Mouse (Mus musculus) forebrain, embryonic 11.5 days (tissue): ENCODE measurements at regions not wholly inside any gene's neighbourhood (a gene's known extent, or its start where the extent isn't known, plus 50 kb on each side); places are given as distances from the start of the nearest gene placed in this dataset.

Experiments
- ATAC-seq: fragments of 200-750 bp; cut with Nextera tagmentation; replicated peaks from 2 replicates; pipeline ENCODE4 v1.8.0; 2017; ENCODE audit warnings: moderate TSS enrichment; ENCODE audit not compliant: low FRiP score
- DNase-seq: peaks from one replicate; pipeline ENCODE4 v3.0.0-alpha.2; 2017; ENCODE audit warnings: low spot score
- H3K27ac ChIP-seq: fragments of 300-500 bp; sonication (generic); 2 replicates; pipeline ENCODE4 v1.5.1; 2014; ENCODE audit warnings: low read depth, low read length
- H3K27me3 ChIP-seq: fragments of 300-500 bp; sonication (generic); 2 replicates; pipeline ENCODE4 v1.6.1; 2014; ENCODE audit warnings: mild to moderate bottlenecking, low read length, mixed read lengths; ENCODE audit not compliant: control insufficient read depth, insufficient read depth
- H3K36me3 ChIP-seq: fragments of 300-500 bp; sonication (generic); 2 replicates; pipeline ENCODE4 v1.6.1; 2014; ENCODE audit warnings: mild to moderate bottlenecking, low read length, moderate library complexity, mixed read lengths; ENCODE audit not compliant: control insufficient read depth, insufficient read depth
- H3K4me1 ChIP-seq: fragments of 300-500 bp; sonication (generic); replicated peaks from 2 replicates; pipeline ENCODE4 v1.6.1; 2014; ENCODE audit warnings: low read length, mixed read lengths; ENCODE audit not compliant: control insufficient read depth, insufficient read depth
- H3K4me2 ChIP-seq: fragments of 300-500 bp; sonication (generic); 2 replicates; pipeline ENCODE4 v1.6.1; 2014; ENCODE audit warnings: low read depth, mild to moderate bottlenecking, low read length, moderate library complexity, mixed read lengths; ENCODE audit not compliant: severe bottlenecking
- H3K4me3 ChIP-seq: fragments of 300-500 bp; sonication (generic); 2 replicates; pipeline ENCODE4 v1.5.1; 2014; ENCODE audit warnings: low read depth, low read length
- H3K9ac ChIP-seq: fragments of 300-500 bp; sonication (generic); 2 replicates; pipeline ENCODE4 v1.6.1; 2014; ENCODE audit warnings: low read length
- H3K9me3 ChIP-seq: fragments of 300-500 bp; sonication (generic); 2 replicates; pipeline ENCODE4 v1.6.1; 2016; ENCODE audit warnings: low read length, mixed read lengths; ENCODE audit not compliant: control insufficient read depth
- WGBS: fragments of 180-500 bp; shearing (Covaris S2); extraction: QIAGEN DNeasy Blood & Tissue Kit; methylation state at CpG from one replicate; pipeline ENCODE4 v1.1.7; 2014; 5-methylcytosine and 5-hydroxymethylcytosine counted together

DNA sequence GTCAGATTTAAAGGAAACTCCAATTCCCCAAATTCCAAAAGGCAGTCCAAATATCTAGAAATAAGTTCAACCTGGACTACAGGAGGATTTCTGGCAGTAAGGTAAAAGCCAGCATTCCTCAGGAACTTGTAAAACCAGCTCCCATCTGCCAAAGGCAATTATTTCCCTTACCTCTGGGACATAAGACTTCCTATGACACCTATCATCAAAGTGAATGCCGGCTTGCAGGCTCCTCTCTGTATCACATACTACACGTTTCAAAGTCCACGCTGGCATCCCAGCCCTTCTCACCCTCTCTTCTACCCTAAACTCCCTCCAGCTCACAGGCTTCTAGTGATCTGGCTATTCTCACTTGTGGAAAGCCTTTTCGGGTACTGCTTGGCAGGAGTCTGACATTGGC is 77.5 kb upstream of the Cul1 start:
- 90% methylated on average over 4 of the region's 4 CpGs for WGBS

DNA sequence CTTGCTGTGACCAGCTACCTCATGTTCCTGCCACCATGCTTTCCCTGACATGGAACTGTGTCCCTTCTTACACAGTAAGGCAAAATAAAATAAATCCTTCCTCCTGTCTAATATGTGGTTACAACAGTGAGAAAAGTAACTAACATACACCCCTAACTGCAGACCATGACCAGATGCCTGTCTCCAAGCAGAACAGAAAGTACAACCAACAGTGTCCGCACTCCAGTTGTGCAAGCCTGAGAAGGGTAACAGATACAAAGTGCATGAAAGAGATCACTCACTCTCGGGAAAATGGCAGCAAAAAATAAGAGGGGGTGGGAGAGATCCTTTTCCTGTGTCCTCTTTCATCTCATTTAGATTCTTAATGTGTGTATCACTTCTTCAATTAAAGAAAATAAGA is 71.7 kb upstream of the Cul1 start:
- Histone ChIP-seq H3K4me2 (no peak overlapping the region), H3K4me1 (no peaks in the 10 kb centered on the region), H3K9ac (no peak overlapping the region), H3K9me3 (no peaks in the 10 kb centered on the region), H3K36me3 (no peaks in the 10 kb centered on the region), H3K27ac (no peak overlapping the region), H3K4me3 (no peak overlapping the region), H3K27me3 (no peaks in the 10 kb centered on the region)
- WGBS: 79% methylated on average over 2 of the region's 2 CpGs
- no peak for ATAC-seq
- DNase-seq: no peak

More for the DNA sequence above, 77.5 kb upstream of the Cul1 start:
- H3K4me1 ChIP-seq: no peaks in the 10 kb centered on the region
- H3K9ac ChIP-seq: no peak overlapping the region
- H3K9me3 ChIP-seq: no peaks in the 10 kb centered on the region
- no peak for DNase-seq
- no peaks in the 10 kb centered on the region for H3K27me3 ChIP-seq
- H3K4me2 ChIP-seq: no peak overlapping the region
- no peaks in the 10 kb centered on the region for H3K36me3 ChIP-seq
- no peak overlapping the region for H3K4me3 ChIP-seq
- H3K27ac ChIP-seq: no peak overlapping the region
- ATAC-seq: no peak

DNA sequence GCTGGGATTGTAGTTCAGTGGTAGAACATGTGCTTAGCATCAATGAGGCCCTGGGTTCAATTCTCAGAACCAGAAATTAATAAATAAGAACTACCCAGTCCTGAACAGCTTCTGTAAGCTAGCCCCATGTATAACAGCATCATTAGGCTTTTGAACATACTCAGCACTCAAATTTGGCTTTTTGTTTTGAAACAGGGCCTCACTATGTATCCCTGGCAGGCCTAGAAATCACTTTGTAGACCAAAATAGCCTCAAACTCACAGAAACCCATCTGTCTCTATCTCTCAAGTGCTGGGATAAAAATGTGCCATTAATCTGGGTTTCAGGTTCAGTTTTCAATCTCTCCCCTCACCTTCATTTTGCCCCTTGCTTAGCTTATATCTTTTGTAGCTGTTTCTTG is 66.6 kb upstream of the Cul1 start:
- no peak overlapping the region for H3K27ac ChIP-seq
- no peak overlapping the region for H3K4me2 ChIP-seq
- H3K9ac ChIP-seq: no peak overlapping the region
- DNase-seq (no peak), ATAC-seq (no peak)
- no peaks in the 10 kb centered on the region for H3K36me3 ChIP-seq
- H3K27me3 ChIP-seq: no peaks in the 10 kb centered on the region
- no peak overlapping the region for H3K4me3 ChIP-seq
- no peaks in the 10 kb centered on the region for H3K4me1 ChIP-seq
- H3K9me3 ChIP-seq: no peaks in the 10 kb centered on the region

GRCm38 (mm10) chr6:47389908-47390307 is 63.3 kb upstream of the Cul1 start:
- no peak overlapping the region for H3K27ac ChIP-seq
- H3K4me2 ChIP-seq: no peak overlapping the region
- H3K4me3 ChIP-seq: no peak overlapping the region
- H3K4me1 ChIP-seq: no peaks in the 10 kb centered on the region
- no peaks in the 10 kb centered on the region for H3K27me3 ChIP-seq
- no peaks in the 10 kb centered on the region for H3K36me3 ChIP-seq
- H3K9me3 ChIP-seq: no peaks in the 10 kb centered on the region
- WGBS: 51% methylated on average over 4 of the region's 4 CpGs
- no peak overlapping the region for H3K9ac ChIP-seq
- ATAC-seq: no peak
- DNase-seq: no peak

GRCm38 (mm10) chr6:47390436-47391002 is 62.7 kb upstream of the Cul1 start:
- Histone ChIP-seq H3K4me3 (no peak overlapping the region), H3K4me2 (no peak overlapping the region), H3K9me3 (no peaks in the 10 kb centered on the region), H3K27me3 (no peaks in the 10 kb centered on the region), H3K9ac (no peak overlapping the region), H3K4me1 (no peaks in the 10 kb centered on the region), H3K27ac (no peak overlapping the region), H3K36me3 (no peaks in the 10 kb centered on the region)
- WGBS: 43% methylated on average over 7 of the region's 7 CpGs
- ATAC-seq (no peak), DNase-seq (no peak)

DNA sequence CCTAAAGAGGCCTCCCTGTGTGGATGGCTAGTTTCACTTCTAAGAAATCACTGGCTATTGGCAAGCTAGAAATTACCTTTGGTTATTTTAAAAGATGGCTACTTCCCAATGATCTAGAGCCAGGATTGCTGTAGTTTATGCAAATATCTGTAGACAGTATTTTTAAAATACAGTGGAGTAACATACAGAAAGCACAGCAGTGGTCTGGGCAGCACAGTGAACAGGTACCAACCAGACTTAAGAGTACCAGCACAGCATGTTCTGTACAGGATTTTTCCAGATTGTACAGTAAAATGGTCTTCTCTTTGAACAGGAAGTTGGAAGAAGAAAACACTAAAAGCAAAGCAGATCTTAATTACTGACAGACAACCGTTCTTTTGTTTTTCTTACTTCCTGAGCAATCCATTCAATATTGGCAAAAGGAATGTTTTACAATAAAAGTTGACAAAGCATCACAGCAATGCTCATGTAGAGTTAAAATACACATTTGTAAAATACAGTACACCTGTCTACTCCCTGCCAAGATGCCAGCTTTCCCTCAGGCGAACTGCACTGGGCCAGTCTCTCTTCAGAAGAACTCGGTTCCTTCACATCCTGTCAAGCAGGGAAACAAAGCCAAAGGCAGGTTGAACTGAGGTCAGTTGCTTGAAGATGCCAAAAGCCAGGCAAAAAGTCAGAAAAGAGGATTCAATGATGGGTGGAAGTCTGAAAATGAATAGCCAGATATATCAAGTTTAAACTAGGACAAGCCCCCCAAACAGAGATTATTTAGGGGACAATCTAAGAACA is 62.0 kb upstream of the Cul1 start:
- Histone ChIP-seq H3K36me3 (no peaks in the 10 kb centered on the region), H3K4me3 (no peak overlapping the region), H3K9ac (no peak overlapping the region), H3K27me3 (no peaks in the 10 kb centered on the region), H3K4me1 (no peaks in the 10 kb centered on the region), H3K4me2 (no peak overlapping the region), H3K27ac (no peak overlapping the region), H3K9me3 (no peaks in the 10 kb centered on the region)
- WGBS: 75% methylated on average over 3 of the region's 3 CpGs
- ATAC-seq (no peak), DNase-seq (no peak)

- 43% methylated on average over 5 of the region's 5 CpGs for WGBS
- Histone ChIP-seq H3K4me2 (no peak overlapping the region), H3K27ac (no peak overlapping the region), H3K36me3 (no peaks in the 10 kb centered on the region), H3K4me1 (no peaks in the 10 kb centered on the region), H3K9me3 (no peaks in the 10 kb centered on the region), H3K9ac (no peak overlapping the region), H3K4me3 (no peak overlapping the region), H3K27me3 (no peaks in the 10 kb centered on the region)
- no peak for ATAC-seq
- DNase-seq: no peak
Measured at GRCm38 (mm10) chr6:47395465-47396337, 57.5 kb upstream of the Cul1 start.
